Comparison of ENCODE assay signal across 32 mouse cellular contexts in genomic region chr3:13247537-13247936, GRCm38 (mm10).
"Had no signal": no experiment of that assay in that cellular context is flagged by ENCODE, and none has a peak within 500 bp of the region (broad histone marks: within the 10 kb centered on the region; RNA-seq: fewer than 3 reads in every experiment).

No protein-coding gene starts in this region.

- H3K36me3 ChIP-seq: limb, embryonic 10.5 days; limb, embryonic 12.5 days; limb, embryonic 13.5 days; limb, embryonic 15.5 days; liver, embryonic 12.5 days; liver, embryonic 13.5 days; liver, embryonic 15.5 days; lung, embryonic 15.5 days; midbrain, embryonic 10.5 days; midbrain, embryonic 12.5 days; midbrain, embryonic 13.5 days; midbrain, embryonic 15.5 days; neural tube, embryonic 12.5 days had no signal

- H3K9ac ChIP-seq: limb, embryonic 12.5 days; limb, embryonic 13.5 days; limb, embryonic 15.5 days; liver, embryonic 12.5 days; liver, embryonic 13.5 days; liver, embryonic 14.5 days; liver, embryonic 15.5 days; liver, postnatal 0 days; lung, embryonic 14.5 days; lung, embryonic 15.5 days; midbrain, embryonic 12.5 days; midbrain, embryonic 13.5 days; midbrain, embryonic 15.5 days; neural tube, embryonic 12.5 days had no signal

- DNase-seq: left cerebral cortex, postnatal 4 days; liver; liver, embryonic 13.5 days; liver, postnatal 0 days; lung, adult 18-20 months; lung, adult 2 months; lung, embryonic 14.5 days; lung, postnatal 10 days; lung, postnatal 14 days; lung, postnatal 36 days; lung, postnatal 4 days; midbrain, embryonic 14.5 days had no signal

- ATAC-seq: liver, embryonic 12.5 days; liver, postnatal 0 days; lung, postnatal 0 days; midbrain, embryonic 13.5 days; midbrain, embryonic 15.5 days; midbrain, embryonic 16.5 days had no signal

- H3K27ac ChIP-seq: limb, embryonic 10.5 days; limb, embryonic 12.5 days; limb, embryonic 13.5 days; limb, embryonic 15.5 days; liver, embryonic 12.5 days; liver, embryonic 13.5 days; liver, embryonic 14.5 days; liver, embryonic 15.5 days; lung, embryonic 15.5 days; macrophage; midbrain, embryonic 10.5 days; midbrain, embryonic 12.5 days; midbrain, embryonic 13.5 days; midbrain, embryonic 15.5 days; neural tube, embryonic 12.5 days had no signal

- H3K9me3 ChIP-seq: limb, embryonic 10.5 days; limb, embryonic 12.5 days; limb, embryonic 13.5 days; limb, embryonic 15.5 days; liver, embryonic 12.5 days; liver, embryonic 13.5 days; liver, embryonic 15.5 days; lung, embryonic 15.5 days; megakaryocyte, embryonic 14.5 days; midbrain, embryonic 10.5 days; midbrain, embryonic 12.5 days; midbrain, embryonic 13.5 days; midbrain, embryonic 15.5 days; neural tube, embryonic 12.5 days had no signal

- H3K27me3 ChIP-seq: limb, embryonic 12.5 days; limb, embryonic 13.5 days; limb, embryonic 15.5 days; liver, embryonic 12.5 days; liver, embryonic 13.5 days; liver, embryonic 15.5 days; lung, embryonic 15.5 days; megakaryocyte, embryonic 14.5 days; midbrain, embryonic 12.5 days; midbrain, embryonic 13.5 days; midbrain, embryonic 15.5 days; neural tube, embryonic 12.5 days had no signal

- H3K4me1 ChIP-seq: limb, embryonic 10.5 days; limb, embryonic 12.5 days; limb, embryonic 13.5 days; limb, embryonic 15.5 days; liver, embryonic 12.5 days; liver, embryonic 13.5 days; liver, embryonic 15.5 days; lung, embryonic 15.5 days; megakaryocyte, embryonic 14.5 days; midbrain, embryonic 10.5 days; midbrain, embryonic 12.5 days; midbrain, embryonic 13.5 days; midbrain, embryonic 15.5 days; neural tube, embryonic 12.5 days had no signal

- H3K4me2 ChIP-seq: limb, embryonic 12.5 days; limb, embryonic 13.5 days; limb, embryonic 15.5 days; liver, embryonic 11.5 days; liver, embryonic 12.5 days; liver, embryonic 13.5 days; liver, embryonic 15.5 days; lung, embryonic 14.5 days; lung, embryonic 15.5 days; midbrain, embryonic 11.5 days; midbrain, embryonic 12.5 days; midbrain, embryonic 13.5 days; midbrain, embryonic 15.5 days; neural tube, embryonic 12.5 days had no signal

- H3K4me3 ChIP-seq: limb, embryonic 10.5 days; limb, embryonic 12.5 days; limb, embryonic 13.5 days; limb, embryonic 15.5 days; liver, embryonic 12.5 days; liver, embryonic 13.5 days; liver, embryonic 15.5 days; lung, embryonic 15.5 days; megakaryocyte, embryonic 14.5 days; midbrain, embryonic 10.5 days; midbrain, embryonic 12.5 days; midbrain, embryonic 13.5 days; midbrain, embryonic 15.5 days; myocyte; neural tube, embryonic 12.5 days had no signal
